Mouse (Mus musculus) adrenal gland, postnatal 36 days (tissue): ENCODE data around the gene Krtap19-3. TPM values are rescaled to one million over a fixed set of nuclear protein-coding genes. Genes with fewer than 3 reads are reported as not detected.

Source experiments
- DNase-seq, 2 experiments: peaks; one replicate each; pipeline ENCODE4 v3.0.0; 2021; ENCODE audit warnings: mixed read lengths in 1 of 2
- long read RNA-seq, 2 experiments: library from polyadenylated mRNA; stranded (forward); transcript quantifications; one replicate each; pipeline ENCODE4 v2.0.0; 2021; ENCODE audit warnings: borderline sequencing depth in 2 of 2
- total RNA-seq, 2 experiments: library from RNA; stranded (reverse); gene quantifications; 2 replicates each; pipeline ENCODE4 v1.2.3; 2021

The Krtap19-3 gene
- not detected for total RNA-seq
- long read RNA-seq, experiment 1, result 0 reads
- long read RNA-seq, experiment 2, result 0 reads

DNA sequence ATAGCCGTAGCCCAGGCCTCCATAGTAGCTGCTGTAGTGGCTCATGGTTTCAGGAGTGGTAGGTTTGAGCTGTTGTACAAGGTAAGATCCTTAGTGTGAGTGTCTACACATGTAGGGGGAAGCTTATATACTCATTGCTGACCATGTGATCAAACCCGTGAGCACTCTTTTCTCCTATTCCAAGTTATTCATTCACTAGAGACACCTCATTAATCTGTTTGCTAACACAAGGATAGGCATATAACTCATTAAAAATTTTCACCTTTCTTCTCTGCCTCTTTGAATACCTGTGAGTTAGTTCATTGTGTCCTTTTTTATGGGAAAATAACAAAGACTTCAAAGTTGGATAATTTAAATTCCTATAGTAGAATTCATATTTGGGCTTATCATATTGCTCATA, at the start of gene Krtap19-3:
Krtap19-3 (minus strand) TSS at position 101 of the 400 bp plus-strand sequence.
- no peak for DNase-seq

- no peak for DNase-seq
These were observed 18.5 kb upstream of the Krtap19-3 start, which contains the start of gene Krtap19-5 for GRCm38 (mm10) chr16:88896357-88896756. Gene Krtap19-5 (minus strand): TSS chr16:88896457.

DNA sequence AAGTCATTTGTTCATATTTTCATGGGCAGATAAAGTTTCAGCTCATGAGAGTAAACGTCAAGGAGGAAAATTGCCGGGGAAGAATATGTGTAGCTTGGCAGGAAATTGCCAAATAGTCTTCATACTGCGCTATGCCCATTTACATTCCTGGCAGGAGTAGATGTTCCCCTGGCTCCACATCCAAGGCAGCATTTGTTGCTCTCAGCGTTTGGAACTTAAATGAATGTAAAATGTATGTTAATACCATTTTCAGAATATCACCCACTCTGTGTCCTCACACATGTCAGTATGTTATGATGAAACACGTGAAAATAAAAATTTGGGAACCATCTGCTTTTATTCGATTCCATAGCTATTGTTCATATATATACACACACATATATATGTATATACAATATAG, 9.0 kb upstream of the Krtap19-3 start:
- DNase-seq, result no peak

- no peak for DNase-seq
These were observed 7.2 kb upstream of the Krtap19-3 start, which contains the start of gene Krtap19-4 for GRCm38 (mm10) chr16:88884989-88885388. Gene Krtap19-4 (minus strand): TSS chr16:88885089.

- DNase-seq, result no peak
These were observed 3.7 kb downstream of the Krtap19-3 start, which contains the start of gene Krtap19-2 for GRCm38 (mm10) chr16:88874169-88874568. Gene Krtap19-2 (minus strand): TSS chr16:88874269.

GRCm38 (mm10) chr16:88869311-88869710, 8.5 kb downstream of the Krtap19-3 start, which contains the start of gene Krtap19-1:
Gene Krtap19-1 (minus strand): TSS chr16:88869411.
- no peak for DNase-seq

GRCm38 (mm10) chr16:88864887-88865407, 12.9 kb downstream of the Krtap19-3 start:
- no peak for DNase-seq

DNA sequence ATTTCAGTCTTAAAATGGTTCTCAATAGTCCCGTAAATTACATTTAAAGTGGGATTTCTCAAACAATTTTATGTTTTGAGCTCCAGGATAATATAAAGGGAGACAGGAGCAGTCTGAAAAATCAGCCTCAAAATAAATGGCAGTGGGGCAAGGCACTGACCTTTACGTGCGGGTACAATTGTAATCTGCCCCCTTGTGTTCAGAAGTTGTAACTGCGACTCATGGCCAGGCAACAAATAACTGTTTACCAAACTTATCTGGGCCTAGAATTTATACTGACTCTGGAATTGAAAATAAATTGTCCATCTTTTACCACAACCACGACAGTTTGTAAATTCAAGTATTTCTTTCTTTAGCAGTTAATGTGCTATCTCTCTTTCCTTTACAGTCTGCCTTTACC, 26.4 kb downstream of the Krtap19-3 start:
- peak; percentile 7 to 16 for DNase-seq

DNA sequence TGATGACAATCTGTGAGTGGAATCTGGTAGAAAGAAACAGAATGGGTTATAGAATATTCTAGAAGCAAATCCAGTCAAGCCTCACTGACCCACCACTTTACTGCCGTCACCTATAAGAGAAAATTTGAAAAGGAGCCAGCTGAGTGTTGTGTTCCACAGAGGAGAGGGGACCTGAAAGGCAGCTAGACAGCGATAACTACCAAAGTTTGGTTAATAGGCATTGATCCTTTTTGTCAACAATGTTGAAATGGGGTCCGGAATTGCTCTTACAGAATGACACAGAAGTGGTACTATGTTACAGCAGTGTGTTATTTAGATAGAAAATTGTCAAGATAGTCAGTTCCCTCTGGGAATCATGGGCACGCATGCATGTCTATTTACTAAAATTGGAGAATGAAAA, 29.3 kb downstream of the Krtap19-3 start:
- DNase-seq, result no peak

DNA sequence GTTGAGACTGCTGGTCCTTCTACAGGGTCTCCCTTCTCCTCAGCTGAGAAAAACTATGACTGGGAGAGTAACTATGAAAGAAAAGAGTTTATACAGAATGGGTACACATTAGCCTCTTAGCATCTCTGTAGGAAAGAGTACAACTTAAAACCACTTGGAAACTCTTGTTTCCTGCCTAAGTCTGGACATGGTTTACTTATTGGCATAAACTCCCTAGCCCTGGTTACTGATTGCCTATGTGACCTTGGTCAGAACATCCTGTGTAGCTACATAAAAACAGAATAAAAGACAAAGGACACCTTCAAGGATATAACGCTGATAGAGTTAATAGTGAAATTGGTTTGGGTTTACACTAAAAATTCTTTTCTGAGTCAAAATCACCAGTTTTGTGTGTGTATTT, 30.5 kb downstream of the Krtap19-3 start:
- no peak for DNase-seq

Other genes starting within 250 kb of the Krtap19-3 start
- gene Krtap26-1, start 230.2 kb downstream of the Krtap19-3 start, total RNA-seq, result not detected
- gene Krtap27-1, start 206.4 kb downstream of the Krtap19-3 start, total RNA-seq, result not detected
- gene 2310061N02Rik, start 170.1 kb downstream of the Krtap19-3 start, total RNA-seq, result not detected
- not detected for gene Krtap13-1, start 149.2 kb downstream of the Krtap19-3 start, total RNA-seq
- gene Krtap13, start 126.4 kb downstream of the Krtap19-3 start, total RNA-seq, result not detected
- gene 2310034C09Rik, start 119.2 kb downstream of the Krtap19-3 start, total RNA-seq, result not detected
- not detected for gene 2310057N15Rik, start 103.8 kb downstream of the Krtap19-3 start, total RNA-seq
- not detected for gene Gm5965, start 100.1 kb downstream of the Krtap19-3 start, total RNA-seq
- not detected for gene Gm20741, start 65.8 kb downstream of the Krtap19-3 start, total RNA-seq
- not detected for gene Krtap15, start 57.8 kb downstream of the Krtap19-3 start, total RNA-seq
- gene Krtap14, start 51.9 kb downstream of the Krtap19-3 start, total RNA-seq, result not detected
- gene Krtap19-1, start 8.6 kb downstream of the Krtap19-3 start, total RNA-seq, result not detected
- gene Krtap19-2, start 3.8 kb downstream of the Krtap19-3 start, total RNA-seq, result not detected
- not detected for gene Krtap19-4, start 7.1 kb upstream of the Krtap19-3 start, total RNA-seq
- gene Krtap19-5, start 18.4 kb upstream of the Krtap19-3 start, total RNA-seq, result not detected
- gene Krtap19-9b, start 54.2 kb upstream of the Krtap19-3 start, total RNA-seq, result not detected
- gene Krtap16-3, start 84.8 kb upstream of the Krtap19-3 start, total RNA-seq, result not detected
- not detected for gene Krtap22-2, start 132.7 kb upstream of the Krtap19-3 start, total RNA-seq
- gene Gm10229, start 137.2 kb upstream of the Krtap19-3 start, total RNA-seq, result not detected
- gene Krtap6-1, start 153.7 kb upstream of the Krtap19-3 start, total RNA-seq, result not detected
- gene Gm10228, start 163.4 kb upstream of the Krtap19-3 start, total RNA-seq, result not detected
- not detected for gene Krtap6-5, start 169.8 kb upstream of the Krtap19-3 start, total RNA-seq
- not detected for gene 1110025L11Rik, start 186.0 kb upstream of the Krtap19-3 start, total RNA-seq
- gene Krtap6-3, start 206.0 kb upstream of the Krtap19-3 start, total RNA-seq, result not detected